Mouse (Mus musculus): ENCODE data around the gene Scml4. TPM values are rescaled to one million over a fixed set of nuclear protein-coding genes. Genes with fewer than 3 reads are reported as not detected.

Scml4 gene
- polyA plus RNA-seq, 1 experiment from 2014 or later: 0.03 TPM

GRCm38 (mm10) chr10:42879269-42879681 lies 19.1 kb downstream of the Scml4 start:
- DNase-seq (ENCODE audit: low read depth, low spot score): no peak
- POLR2A ChIA-PET: no interaction called here
- CTCF ChIA-PET: no interaction called here
- no peak for ATAC-seq
- TF ChIP-seq CTCF (IDR thresholded peaks at IDR 0.05): no peak
- peaks cover 8% of the 10 kb centered on the region for H3K27me3 ChIP-seq
- in situ Hi-C loops (cut with MboI; ENCODE audit: low pct_unique_long_range_greater_than_20kb): no loop called here

- in situ Hi-C loops (cut with MboI; ENCODE audit: low pct_unique_long_range_greater_than_20kb): no loop called here
- no peak for TF ChIP-seq CTCF (IDR thresholded peaks at IDR 0.05)
- ChIA-PET POLR2A (no interaction called here), CTCF (no interaction called here)
- no peak for DNase-seq (ENCODE audit: low read depth, low spot score)
- peaks cover 9% of the 10 kb centered on the region for H3K27me3 ChIP-seq
- no peak for ATAC-seq
These were observed 19.5 kb downstream of the Scml4 start for GRCm38 (mm10) chr10:42879682-42880081.

GRCm38 (mm10) chr10:42887040-42887439 lies 26.9 kb downstream of the Scml4 start:
- TF ChIP-seq CTCF (IDR thresholded peaks at IDR 0.05): no peak
- no peak for ATAC-seq
- H3K27me3 ChIP-seq: peaks cover 4% of the 10 kb centered on the region
- no peak for DNase-seq (ENCODE audit: low read depth, low spot score)
- ChIA-PET CTCF (no interaction called here), POLR2A (no interaction called here)
- in situ Hi-C loops (cut with MboI; ENCODE audit: low pct_unique_long_range_greater_than_20kb): no loop called here

- ATAC-seq (no peak), DNase-seq (ENCODE audit: low read depth, low spot score) (no peak)
- POLR2A ChIA-PET: interaction anchor here (0.6 kb wide), 1 partner anchor 205 kb away, joined by 4 read pairs; no protein-coding TSS in a partner anchor
- in situ Hi-C loops (cut with MboI; ENCODE audit: low pct_unique_long_range_greater_than_20kb): no loop called here
- no peak for TF ChIP-seq CTCF (IDR thresholded peaks at IDR 0.05)
- CTCF ChIA-PET: no interaction called here
- peaks cover 4% of the 10 kb centered on the region for H3K27me3 ChIP-seq
These were observed 28.1 kb downstream of the Scml4 start for GRCm38 (mm10) chr10:42888241-42888640.

- CTCF ChIA-PET: interaction anchor here (1.6 kb wide), 1 partner anchor 14 kb away, joined by 4 read pairs; no protein-coding TSS in a partner anchor
- POLR2A ChIA-PET: no interaction called here
- no peak for DNase-seq (ENCODE audit: low read depth, low spot score)
- TF ChIP-seq CTCF (IDR thresholded peaks at IDR 0.05): no peak
- no peaks in the 10 kb centered on the region for H3K27me3 ChIP-seq
- ATAC-seq: no peak
- in situ Hi-C loops (cut with MboI; ENCODE audit: low pct_unique_long_range_greater_than_20kb): no loop called here
These were observed 30.2 kb downstream of the Scml4 start for GRCm38 (mm10) chr10:42890365-42890764.

- POLR2A ChIA-PET: no interaction called here
- DNase-seq (ENCODE audit: low read depth, low spot score) (no peak), ATAC-seq (no peak)
- CTCF ChIA-PET: interaction anchor here (1.0 kb wide), 1 partner anchor 50 kb away, joined by 4 read pairs; no protein-coding TSS in a partner anchor
- in situ Hi-C loops (cut with MboI; ENCODE audit: low pct_unique_long_range_greater_than_20kb): no loop called here
- H3K27me3 ChIP-seq: no peaks in the 10 kb centered on the region
- TF ChIP-seq CTCF (IDR thresholded peaks at IDR 0.05): no peak
These were observed 32.1 kb downstream of the Scml4 start for GRCm38 (mm10) chr10:42892250-42892649.

GRCm38 (mm10) chr10:42892987-42893386 lies 32.8 kb downstream of the Scml4 start:
- ChIA-PET POLR2A (no interaction called here), CTCF (interaction anchor here (1.0 kb wide), 1 partner anchor 51 kb away, joined by 4 read pairs; no protein-coding TSS in a partner anchor)
- DNase-seq (ENCODE audit: low read depth, low spot score) (no peak), ATAC-seq (no peak)
- in situ Hi-C loops (cut with MboI; ENCODE audit: low pct_unique_long_range_greater_than_20kb): no loop called here
- peaks cover 3% of the 10 kb centered on the region for H3K27me3 ChIP-seq
- TF ChIP-seq CTCF (IDR thresholded peaks at IDR 0.05): no peak

- ATAC-seq (no peak), DNase-seq (ENCODE audit: low read depth, low spot score) (no peak)
- POLR2A ChIA-PET: no interaction called here
- in situ Hi-C loops (cut with MboI; ENCODE audit: low pct_unique_long_range_greater_than_20kb): no loop called here
- no peak for TF ChIP-seq CTCF (IDR thresholded peaks at IDR 0.05)
- CTCF ChIA-PET: interaction anchor here (1.2 kb wide), 1 partner anchor 9 kb away, joined by 4 read pairs; no protein-coding TSS in a partner anchor
- peaks cover 3% of the 10 kb centered on the region for H3K27me3 ChIP-seq
These were observed 33.7 kb downstream of the Scml4 start for GRCm38 (mm10) chr10:42893857-42894256.

GRCm38 (mm10) chr10:42894263-42894662 lies 34.1 kb downstream of the Scml4 start:
- H3K27me3 ChIP-seq: peaks cover 3% of the 10 kb centered on the region
- no peak for ATAC-seq
- CTCF ChIA-PET: interaction anchor here (1.2 kb wide), 1 partner anchor 9 kb away, joined by 4 read pairs; no protein-coding TSS in a partner anchor
- no peak for TF ChIP-seq CTCF (IDR thresholded peaks at IDR 0.05)
- in situ Hi-C loops (cut with MboI; ENCODE audit: low pct_unique_long_range_greater_than_20kb): no loop called here
- no peak for DNase-seq (ENCODE audit: low read depth, low spot score)
- POLR2A ChIA-PET: no interaction called here

GRCm38 (mm10) chr10:42894696-42895095 lies 34.5 kb downstream of the Scml4 start:
- ChIA-PET CTCF (interaction anchor here (1.2 kb wide), 1 partner anchor 9 kb away, joined by 4 read pairs; no protein-coding TSS in a partner anchor), POLR2A (no interaction called here)
- DNase-seq (ENCODE audit: low read depth, low spot score): no peak
- H3K27me3 ChIP-seq: peaks cover 3% of the 10 kb centered on the region
- in situ Hi-C loops (cut with MboI; ENCODE audit: low pct_unique_long_range_greater_than_20kb): no loop called here
- ATAC-seq: no peak
- TF ChIP-seq CTCF (IDR thresholded peaks at IDR 0.05): no peak

- POLR2A ChIA-PET: no interaction called here
- DNase-seq (ENCODE audit: low read depth, low spot score) (no peak), ATAC-seq (no peak)
- peaks cover 3% of the 10 kb centered on the region for H3K27me3 ChIP-seq
- TF ChIP-seq CTCF (IDR thresholded peaks at IDR 0.05): no peak
- in situ Hi-C loops (cut with MboI; ENCODE audit: low pct_unique_long_range_greater_than_20kb): no loop called here
- CTCF ChIA-PET: no interaction called here
These were observed 36.5 kb downstream of the Scml4 start for GRCm38 (mm10) chr10:42896621-42897020.

- POLR2A ChIA-PET: no interaction called here
- in situ Hi-C loops (cut with MboI; ENCODE audit: low pct_unique_long_range_greater_than_20kb): no loop called here
- no peak for ATAC-seq
- H3K27me3 ChIP-seq: peaks cover 3% of the 10 kb centered on the region
- CTCF ChIA-PET: no interaction called here
- no peak for TF ChIP-seq CTCF (IDR thresholded peaks at IDR 0.05)
- no peak for DNase-seq (ENCODE audit: low read depth, low spot score)
These were observed 37.0 kb downstream of the Scml4 start for GRCm38 (mm10) chr10:42897166-42897565.
